Mouse (Mus musculus) cerebellum, adult 2 months (tissue): Measurements from ENCODE around the gene Son.

Source experiments
- CTCF ChIP-seq: fragments of 200-500 bp; IDR thresholded peaks from 2 replicates; pipeline ENCODE4 v1.5.1; 2011; ENCODE audit warnings: low read depth, mild to moderate bottlenecking, control low read depth, low read length, moderate library complexity, borderline replicate concordance; ENCODE audit not compliant: insufficient read depth
- POLR2A ChIP-seq: fragments of 200-500 bp; IDR thresholded peaks from 2 replicates; pipeline ENCODE4 v1.6.1; 2011; ENCODE audit warnings: low read length, control low read depth, borderline replicate concordance; ENCODE audit not compliant: insufficient read depth

DNA sequence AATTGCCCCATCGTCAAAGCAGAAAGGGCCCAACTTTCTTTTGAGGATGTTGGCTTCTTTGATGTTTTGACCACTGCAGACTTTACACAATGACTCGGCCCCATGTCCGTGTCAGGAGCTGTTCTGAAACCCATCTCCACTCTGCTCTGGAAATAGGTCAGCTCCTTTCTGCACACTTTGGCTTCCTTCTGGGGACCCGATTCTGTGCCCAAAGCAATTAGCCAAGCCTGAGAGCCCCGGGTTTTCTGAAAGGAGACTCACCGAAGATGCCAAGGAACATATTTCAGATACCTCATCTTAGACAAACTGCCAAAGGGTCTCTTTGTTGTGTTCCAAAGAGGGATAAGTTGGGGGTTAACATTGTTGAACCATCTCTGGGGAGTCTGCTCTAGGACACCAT is 32.8 kb upstream of the Son start:
- TF ChIP-seq POLR2A, result no peak
- TF ChIP-seq CTCF, result no peak
